Mouse (Mus musculus): ENCODE measurements around the gene Exosc5. TPM values are rescaled to one million over a fixed set of nuclear protein-coding genes. Genes with fewer than 3 reads are reported as not detected.
A peak's percentile ranks its signal among the peaks of the same experiment; 100 is the strongest.

The Exosc5 gene
- polyA plus RNA-seq, 1 experiment from 2014 or later, result 80.6 TPM

GRCm38 (mm10) chr7:25681341-25682231 lies 22.6 kb downstream of the Exosc5 start:
- H3K4me3 ChIP-seq, result peak overlapping the region; percentile 56; the same call in 1 of the 2 replicates
- H3K27me3 ChIP-seq, result peaks cover 19% of the 10 kb centered on the region
- H3K9ac ChIP-seq, result no peak overlapping the region
- peak overlapping the region; percentile 56 for H3K4me2 ChIP-seq (replicated peaks)
- no peak for ATAC-seq (ENCODE audit: insufficient number of reproducible peaks, insufficient read depth, low FRiP score, low TSS enrichment)
- 0 out of 2 replicates have a peak, but pooled peaks cover 4% of the 10 kb centered on the region for H3K36me3 ChIP-seq
- H3K9me3 ChIP-seq, result no peaks in the 10 kb centered on the region
- peaks cover 20% of the 10 kb centered on the region; the same call in 1 of the 2 replicates for H3K4me1 ChIP-seq
- 58% methylated on average over 15 of the region's 15 CpGs for whole genome bisulfite sequencing
- 0 out of 2 replicates have a peak overlapping the region, but pooled peaks have one; percentile 92 for H3K27ac ChIP-seq

- Histone ChIP-seq H3K9me3 (no peaks in the 10 kb centered on the region), H3K4me3 (no peak overlapping the region), H3K9ac (no peak overlapping the region), H3K4me2 (replicated peaks) (no peak overlapping the region), H3K27ac (no peak overlapping the region), H3K27me3 (peaks cover 35% of the 10 kb centered on the region), H3K4me1 (peaks cover 32% of the 10 kb centered on the region), H3K36me3 (0 out of 2 replicates have a peak, but pooled peaks cover 4% of the 10 kb centered on the region)
- no peak for ATAC-seq (ENCODE audit: insufficient number of reproducible peaks, insufficient read depth, low FRiP score, low TSS enrichment)
- WGBS, result 62% methylated on average over 7 of the region's 7 CpGs
Measured at GRCm38 (mm10) chr7:25683474-25684180, 24.7 kb downstream of the Exosc5 start.

- H3K4me1 ChIP-seq, result peaks cover 32% of the 10 kb centered on the region
- no peak for ATAC-seq (ENCODE audit: insufficient number of reproducible peaks, insufficient read depth, low FRiP score, low TSS enrichment)
- peaks cover 41% of the 10 kb centered on the region for H3K27me3 ChIP-seq
- H3K4me2 ChIP-seq (replicated peaks), result no peak overlapping the region
- no peak overlapping the region for H3K27ac ChIP-seq
- 0 out of 2 replicates have a peak, but pooled peaks cover 4% of the 10 kb centered on the region for H3K36me3 ChIP-seq
- no peaks in the 10 kb centered on the region for H3K9me3 ChIP-seq
- WGBS, result 85% methylated on average over 6 of the region's 6 CpGs
- H3K4me3 ChIP-seq, result no peak overlapping the region
- H3K9ac ChIP-seq, result no peak overlapping the region
Measured at GRCm38 (mm10) chr7:25684659-25685058, 25.7 kb downstream of the Exosc5 start.

- H3K4me1 ChIP-seq, result peaks cover 27% of the 10 kb centered on the region
- WGBS, result 74% methylated on average over 21 of the region's 21 CpGs
- no peak for ATAC-seq (ENCODE audit: insufficient number of reproducible peaks, insufficient read depth, low FRiP score, low TSS enrichment)
- peak overlapping the region; percentile 57 for H3K4me3 ChIP-seq
- peaks cover 53% of the 10 kb centered on the region for H3K27me3 ChIP-seq
- 0 out of 2 replicates have a peak, but pooled peaks cover 4% of the 10 kb centered on the region for H3K36me3 ChIP-seq
- H3K9ac ChIP-seq, result no peak overlapping the region
- H3K4me2 ChIP-seq (replicated peaks), result peak overlapping the region; percentile 78
- no peaks in the 10 kb centered on the region for H3K9me3 ChIP-seq
- no peak overlapping the region for H3K27ac ChIP-seq
Measured at GRCm38 (mm10) chr7:25685926-25686470, 27.0 kb downstream of the Exosc5 start.

GRCm38 (mm10) chr7:25686680-25687531 lies 27.9 kb downstream of the Exosc5 start, which contains the start of gene Tgfb1:
TSS of gene Tgfb1 (plus strand) at chr7:25687002.
- under 1% methylated on average over 61 of the region's 69 CpGs for WGBS
- peak within 1 kb of the TSS; percentile 78 for H3K4me2 ChIP-seq (replicated peaks)
- peak within 1 kb of the TSS; percentile 55; the same call in 1 of the 2 replicates for H3K27ac ChIP-seq
- H3K27me3 ChIP-seq, result peaks cover 54% of the 10 kb centered on the region
- H3K36me3 ChIP-seq, result 0 out of 2 replicates have a peak, but pooled peaks cover 4% of the 10 kb centered on the region
- H3K4me1 ChIP-seq, result peaks cover 21% of the 10 kb centered on the region
- ATAC-seq (ENCODE audit: insufficient number of reproducible peaks, insufficient read depth, low FRiP score, low TSS enrichment), result peak; percentile 37
- H3K9ac ChIP-seq, result peak within 1 kb of the TSS; percentile 54
- peak within 1 kb of the TSS; percentile 57 for H3K4me3 ChIP-seq
- H3K9me3 ChIP-seq, result 0 out of 2 replicates have a peak, but pooled peaks cover under 1% of the 10 kb centered on the region

GRCm38 (mm10) chr7:25687811-25688401 lies 28.9 kb downstream of the Exosc5 start:
- Histone ChIP-seq H3K9me3 (0 out of 2 replicates have a peak, but pooled peaks cover 4% of the 10 kb centered on the region), H3K27me3 (peaks cover 54% of the 10 kb centered on the region), H3K4me1 (peaks cover 21% of the 10 kb centered on the region), H3K4me2 (replicated peaks) (peak overlapping the region; percentile 78), H3K4me3 (peak overlapping the region; percentile 57), H3K36me3 (0 out of 2 replicates have a peak, but pooled peaks cover 2% of the 10 kb centered on the region), H3K27ac (peak overlapping the region; percentile 55; the same call in 1 of the 2 replicates), H3K9ac (peak overlapping the region; percentile 54)
- ATAC-seq (ENCODE audit: insufficient number of reproducible peaks, insufficient read depth, low FRiP score, low TSS enrichment), result no peak
- WGBS, result under 1% methylated on average over 47 of the region's 47 CpGs

GRCm38 (mm10) chr7:25688810-25689586 lies 30.0 kb downstream of the Exosc5 start:
- Histone ChIP-seq H3K4me2 (replicated peaks) (peak overlapping the region; percentile 78), H3K4me3 (peak overlapping the region; percentile 57), H3K27ac (no peak overlapping the region), H3K27me3 (peaks cover 54% of the 10 kb centered on the region), H3K36me3 (no peaks in the 10 kb centered on the region), H3K9ac (peak overlapping the region; percentile 54; the same call in 1 of the 2 replicates), H3K9me3 (0 out of 2 replicates have a peak, but pooled peaks cover 4% of the 10 kb centered on the region), H3K4me1 (peaks cover 21% of the 10 kb centered on the region)
- WGBS, result 2% methylated on average over 51 of the region's 52 CpGs
- ATAC-seq (ENCODE audit: insufficient number of reproducible peaks, insufficient read depth, low FRiP score, low TSS enrichment), result no peak; the same call in 1 of the 2 replicates

GRCm38 (mm10) chr7:25689603-25690021 lies 30.6 kb downstream of the Exosc5 start:
- ATAC-seq (ENCODE audit: insufficient number of reproducible peaks, insufficient read depth, low FRiP score, low TSS enrichment), result no peak
- Histone ChIP-seq H3K4me2 (replicated peaks) (peak overlapping the region; percentile 78), H3K27ac (no peak overlapping the region), H3K4me3 (peak overlapping the region; percentile 57; the same call in 1 of the 2 replicates), H3K9ac (no peak overlapping the region), H3K36me3 (no peaks in the 10 kb centered on the region), H3K9me3 (0 out of 2 replicates have a peak, but pooled peaks cover 4% of the 10 kb centered on the region), H3K4me1 (peaks cover 21% of the 10 kb centered on the region), H3K27me3 (peaks cover 54% of the 10 kb centered on the region)
- WGBS, result 8% methylated on average over 12 of the region's 12 CpGs

GRCm38 (mm10) chr7:25690051-25690450 lies 31.1 kb downstream of the Exosc5 start:
- Histone ChIP-seq H3K4me3 (no peak overlapping the region), H3K9ac (no peak overlapping the region), H3K4me1 (peaks cover 21% of the 10 kb centered on the region), H3K9me3 (0 out of 2 replicates have a peak, but pooled peaks cover 4% of the 10 kb centered on the region), H3K27me3 (peaks cover 54% of the 10 kb centered on the region), H3K4me2 (replicated peaks) (no peak overlapping the region), H3K36me3 (no peaks in the 10 kb centered on the region), H3K27ac (no peak overlapping the region)
- WGBS, result 42% methylated on average over 5 of the region's 5 CpGs
- ATAC-seq (ENCODE audit: insufficient number of reproducible peaks, insufficient read depth, low FRiP score, low TSS enrichment), result no peak
